Mouse (Mus musculus) hindbrain, postnatal 0 days (tissue): ENCODE measurements at regions not wholly inside any gene's neighbourhood (a gene's known extent, or its start where the extent isn't known, plus 50 kb on each side); places are given as distances from the start of the nearest gene placed in this dataset.

ENCODE experiments used
- ATAC-seq: fragments of 200-750 bp; cut with Nextera tagmentation; 2 replicates; pipeline ENCODE4 v1.8.0; 2017; ENCODE audit warnings: mild to moderate bottlenecking, moderate TSS enrichment, moderate library complexity
- DNase-seq: peaks from one replicate; pipeline ENCODE4 v3.0.0-alpha.2; 2015; ENCODE audit warnings: low spot score
- H3K27ac ChIP-seq: fragments of 300-500 bp; sonication (generic); 2 replicates; pipeline ENCODE4 v1.5.1; 2014; ENCODE audit warnings: mild to moderate bottlenecking
- H3K27me3 ChIP-seq: fragments of 300-500 bp; sonication (generic); 2 replicates; pipeline ENCODE4 v1.6.1; 2014; ENCODE audit warnings: low read length, mixed read lengths; ENCODE audit not compliant: insufficient read depth
- H3K36me3 ChIP-seq: fragments of 300-500 bp; sonication (generic); 2 replicates; pipeline ENCODE4 v1.6.1; 2014; ENCODE audit warnings: low read length, mixed read lengths; ENCODE audit not compliant: insufficient read depth
- H3K4me1 ChIP-seq: fragments of 300-500 bp; sonication (generic); 2 replicates; pipeline ENCODE4 v1.6.1; 2014; ENCODE audit warnings: antibody characterized with exemption, low read length, mixed read lengths; ENCODE audit not compliant: insufficient read depth
- H3K4me2 ChIP-seq: fragments of 300-500 bp; sonication (generic); 2 replicates; pipeline ENCODE4 v1.6.1; 2014; ENCODE audit warnings: low read depth, mild to moderate bottlenecking, low read length, moderate library complexity, mixed read lengths
- H3K4me3 ChIP-seq: fragments of 300-500 bp; sonication (generic); 2 replicates; pipeline ENCODE4 v1.5.1; 2014; ENCODE audit warnings: low read length
- H3K9ac ChIP-seq: fragments of 300-500 bp; sonication (generic); replicated peaks from 2 replicates; pipeline ENCODE4 v1.6.1; 2014; ENCODE audit warnings: mild to moderate bottlenecking, low read length, moderate library complexity, mixed read lengths
- H3K9me3 ChIP-seq: fragments of 300-500 bp; sonication (generic); 2 replicates; pipeline ENCODE4 v1.6.1; 2016; ENCODE audit warnings: low read length, mixed read lengths
- CTCF ChIP-seq: IDR thresholded peaks from 2 replicates; pipeline ENCODE4 v1.5.1; 2016; ENCODE audit warnings: antibody characterized with exemption, control low read depth, low read depth
- WGBS: fragments of 180-500 bp; shearing (Covaris S2); extraction: QIAGEN DNeasy Blood & Tissue Kit; methylation state at CpG from one replicate; pipeline ENCODE4 v1.1.7; 2014; 5-methylcytosine and 5-hydroxymethylcytosine counted together

DNA sequence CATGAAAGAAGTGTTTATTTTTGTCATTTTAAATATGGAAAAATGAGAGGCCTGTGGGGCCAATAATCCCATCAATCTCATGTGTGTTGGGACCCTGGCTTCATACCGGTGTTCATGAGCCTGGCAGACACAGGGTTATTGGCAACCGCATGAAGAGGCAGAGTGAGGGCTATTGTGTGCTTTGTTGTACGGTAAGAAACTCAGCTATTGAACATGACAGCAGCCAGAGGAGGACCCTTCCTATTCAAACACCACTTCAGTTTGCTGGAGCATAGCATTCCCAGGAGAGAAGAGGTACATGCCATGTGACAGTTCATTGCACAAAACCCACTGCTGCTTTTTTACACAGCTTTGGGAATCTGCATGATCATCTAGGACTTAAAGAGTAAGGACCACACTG, 953.0 kb upstream of the Tenm3 start:
- ATAC-seq (no peak), DNase-seq (no peak)
- WGBS: 21% methylated on average over 3 of the region's 3 CpGs
- no peak overlapping the region for H3K4me2 ChIP-seq
- no peak overlapping the region for H3K27ac ChIP-seq
- H3K4me1 ChIP-seq: no peaks in the 10 kb centered on the region
- H3K27me3 ChIP-seq: no peaks in the 10 kb centered on the region
- no peak for TF ChIP-seq CTCF
- H3K9me3 ChIP-seq: no peaks in the 10 kb centered on the region
- H3K36me3 ChIP-seq: no peaks in the 10 kb centered on the region
- H3K4me3 ChIP-seq: no peak overlapping the region
- H3K9ac ChIP-seq: no peak overlapping the region

DNA sequence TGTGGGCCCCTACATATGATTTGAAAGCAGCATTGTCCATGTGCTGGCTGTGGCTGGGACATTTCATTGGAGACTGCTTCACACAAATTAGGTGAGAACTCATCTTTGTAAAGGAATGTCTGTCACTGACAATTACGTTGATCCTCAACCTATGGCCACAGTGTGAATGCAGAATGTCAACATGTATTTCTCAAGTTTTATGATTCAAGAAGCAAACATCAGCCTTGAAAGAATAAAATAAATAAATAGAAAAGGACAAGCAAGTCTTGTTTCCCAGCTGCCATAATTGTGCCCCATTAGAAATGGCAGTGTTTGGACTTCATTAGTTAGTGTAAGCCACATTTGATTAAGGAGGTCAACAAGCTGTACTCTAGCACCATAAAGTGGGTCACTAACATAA, 950.7 kb upstream of the Tenm3 start:
- no peak for TF ChIP-seq CTCF
- H3K27ac ChIP-seq: no peak overlapping the region
- no peaks in the 10 kb centered on the region for H3K27me3 ChIP-seq
- H3K4me1 ChIP-seq: no peaks in the 10 kb centered on the region
- no peak overlapping the region for H3K4me2 ChIP-seq
- WGBS: 75% methylated on average over 1 of the region's 1 CpGs
- H3K36me3 ChIP-seq: no peaks in the 10 kb centered on the region
- H3K9me3 ChIP-seq: no peaks in the 10 kb centered on the region
- DNase-seq (no peak), ATAC-seq (no peak)
- H3K9ac ChIP-seq: no peak overlapping the region
- H3K4me3 ChIP-seq: no peak overlapping the region

DNA sequence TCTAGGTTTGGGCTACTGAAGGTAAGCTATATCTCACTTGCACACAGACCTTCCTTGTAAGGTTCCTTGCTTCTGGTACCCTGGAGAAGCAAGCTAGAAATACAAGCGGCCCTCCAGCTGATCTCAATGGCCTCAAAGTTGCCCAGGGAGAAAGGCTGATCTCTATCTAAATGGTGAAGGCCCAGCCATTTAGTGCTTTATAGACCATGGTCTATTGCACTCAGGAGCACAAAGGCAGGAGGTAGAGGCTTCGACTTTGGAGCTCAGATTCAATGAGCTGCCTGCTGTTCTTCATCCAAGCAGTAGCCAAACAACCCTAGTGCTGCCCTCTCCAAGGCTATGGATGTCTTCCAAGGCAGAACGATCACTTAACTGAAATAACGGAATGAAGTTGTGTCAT, 926.1 kb upstream of the Tenm3 start:
- H3K27ac ChIP-seq: no peak overlapping the region
- H3K36me3 ChIP-seq: no peaks in the 10 kb centered on the region
- no peak overlapping the region for H3K4me2 ChIP-seq
- DNase-seq: no peak
- H3K4me3 ChIP-seq: no peak overlapping the region
- no peaks in the 10 kb centered on the region for H3K4me1 ChIP-seq
- WGBS: 40% methylated on average over 4 of the region's 4 CpGs
- no peak for TF ChIP-seq CTCF
- H3K9ac ChIP-seq: no peak overlapping the region
- ATAC-seq: no peak
- no peaks in the 10 kb centered on the region for H3K27me3 ChIP-seq
- no peaks in the 10 kb centered on the region for H3K9me3 ChIP-seq

DNA sequence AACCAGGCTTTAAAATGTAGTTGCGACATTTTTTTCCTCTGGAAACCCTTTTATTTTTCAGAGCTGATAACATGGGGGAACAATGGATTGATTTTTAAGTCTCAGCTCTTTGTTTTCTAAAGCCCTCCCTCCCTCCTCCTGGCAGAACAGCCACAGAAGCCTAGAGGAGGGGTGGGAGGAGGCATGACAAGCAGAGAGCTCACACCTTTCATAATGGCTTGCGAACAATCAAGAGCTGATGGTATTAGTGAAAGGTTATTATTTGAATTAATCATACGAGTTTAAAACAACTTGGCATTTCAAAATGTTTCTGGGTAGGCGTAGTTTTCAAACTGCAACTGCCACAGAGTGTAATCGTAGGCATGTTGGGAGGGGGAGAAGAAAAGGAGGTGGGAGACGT, 894.3 kb upstream of the Tenm3 start:
- no peak overlapping the region for H3K4me2 ChIP-seq
- H3K4me3 ChIP-seq: no peak overlapping the region
- no peak overlapping the region for H3K27ac ChIP-seq
- H3K27me3 ChIP-seq: no peaks in the 10 kb centered on the region
- H3K9ac ChIP-seq: no peak overlapping the region
- H3K9me3 ChIP-seq: no peaks in the 10 kb centered on the region
- TF ChIP-seq CTCF: no peak
- no peak for ATAC-seq
- 66% methylated on average over 6 of the region's 6 CpGs for WGBS
- H3K4me1 ChIP-seq: no peaks in the 10 kb centered on the region
- H3K36me3 ChIP-seq: no peaks in the 10 kb centered on the region
- no peak for DNase-seq

DNA sequence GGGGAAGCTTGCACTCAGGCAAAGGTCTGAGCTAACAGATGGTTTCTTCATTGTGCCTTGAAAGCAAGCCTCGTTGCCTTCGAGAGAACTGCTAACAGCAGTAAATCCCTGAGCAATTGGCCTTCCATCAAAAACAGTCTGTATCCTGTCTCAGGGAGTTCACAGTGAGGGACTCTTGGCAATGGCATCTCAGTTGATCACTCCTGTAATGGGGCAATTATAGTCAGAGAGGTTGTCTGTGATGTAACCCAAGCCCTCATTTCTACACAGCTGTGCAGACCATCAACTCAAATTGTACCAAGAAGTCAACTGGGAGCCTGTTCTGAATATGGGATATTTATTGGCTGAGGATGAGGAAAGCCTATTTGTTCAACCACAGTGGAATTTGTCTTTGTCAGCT, 885.4 kb upstream of the Tenm3 start:
- TF ChIP-seq CTCF: no peak
- no peak for DNase-seq
- Histone ChIP-seq H3K27me3 (no peaks in the 10 kb centered on the region), H3K9me3 (no peaks in the 10 kb centered on the region), H3K4me1 (no peaks in the 10 kb centered on the region), H3K36me3 (no peaks in the 10 kb centered on the region), H3K27ac (no peak overlapping the region), H3K4me2 (no peak overlapping the region), H3K9ac (no peak overlapping the region), H3K4me3 (no peak overlapping the region)
- no peak for ATAC-seq
- WGBS: 43% methylated on average over 2 of the region's 2 CpGs

DNA sequence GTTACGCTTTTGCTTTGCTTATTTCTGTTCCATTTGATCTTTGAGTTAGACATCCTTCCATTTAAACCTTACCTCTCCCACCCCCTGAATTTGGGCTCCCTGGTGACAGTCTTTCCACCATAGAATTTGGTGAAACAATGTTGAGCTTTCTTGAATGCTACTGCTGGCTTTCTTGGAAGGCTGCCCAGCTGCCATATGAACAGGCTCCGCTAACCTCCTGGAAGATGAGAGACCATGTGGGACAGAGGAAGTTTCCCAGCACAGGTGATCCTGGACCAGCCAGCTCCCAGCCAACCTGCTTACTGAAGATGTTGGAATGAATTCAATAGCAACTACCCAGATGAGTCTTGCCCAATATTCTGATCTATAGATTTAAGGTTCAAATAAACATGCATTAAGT, 868.6 kb upstream of the Tenm3 start:
- ATAC-seq (no peak), DNase-seq (peak; percentile 50)
- Histone ChIP-seq H3K9me3 (no peaks in the 10 kb centered on the region), H3K4me2 (no peak overlapping the region), H3K36me3 (no peaks in the 10 kb centered on the region), H3K4me3 (no peak overlapping the region), H3K27ac (no peak overlapping the region), H3K27me3 (no peaks in the 10 kb centered on the region), H3K9ac (no peak overlapping the region), H3K4me1 (no peaks in the 10 kb centered on the region)
- 52% methylated on average over 2 of the region's 2 CpGs for WGBS
- TF ChIP-seq CTCF: no peak

DNA sequence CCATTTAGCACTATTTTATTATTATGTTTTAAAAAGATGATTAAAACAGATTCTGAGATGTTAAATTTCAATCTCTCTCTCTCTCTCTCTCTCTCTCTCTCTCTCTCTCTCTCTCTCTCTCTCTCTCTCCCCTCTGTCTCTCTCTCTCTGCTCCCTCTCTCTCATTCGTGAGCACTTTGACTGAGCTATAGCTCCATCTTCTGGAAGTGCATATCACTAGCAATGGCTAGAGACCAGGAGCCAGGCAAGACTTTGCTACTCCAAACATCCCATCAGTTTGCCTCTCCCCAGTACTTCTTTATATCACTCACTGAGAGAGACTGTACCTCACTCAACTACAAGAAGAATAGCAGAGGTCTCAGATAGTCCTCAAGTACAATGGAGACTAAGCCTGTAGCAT, 865.0 kb upstream of the Tenm3 start:
- Histone ChIP-seq H3K4me3 (no peak overlapping the region), H3K27ac (no peak overlapping the region), H3K9me3 (no peaks in the 10 kb centered on the region), H3K27me3 (no peaks in the 10 kb centered on the region), H3K36me3 (no peaks in the 10 kb centered on the region), H3K4me2 (no peak overlapping the region), H3K4me1 (no peaks in the 10 kb centered on the region), H3K9ac (no peak overlapping the region)
- WGBS: 5% methylated on average over 1 of the region's 1 CpGs
- DNase-seq (peak; percentile 36), ATAC-seq (no peak)
- peak; percentile 42 for TF ChIP-seq CTCF

DNA sequence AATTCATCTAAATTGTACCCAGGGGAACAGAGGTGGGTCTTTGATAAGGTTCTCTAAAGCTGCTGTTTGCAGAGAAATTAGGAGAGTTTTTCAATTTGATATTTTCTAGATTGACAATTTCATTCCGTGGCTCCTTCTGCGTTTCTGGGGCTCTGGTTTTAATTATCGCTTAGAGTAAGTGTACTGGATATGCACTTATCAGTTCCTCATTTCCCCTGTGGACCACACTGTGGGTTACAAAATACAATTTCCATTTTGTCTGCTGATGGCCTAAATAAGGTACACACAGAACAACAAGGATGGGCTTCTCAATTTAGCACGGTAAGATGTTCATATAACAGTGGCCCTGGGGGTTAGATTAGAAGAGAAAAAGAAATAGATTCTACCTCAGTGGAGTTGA, 855.3 kb upstream of the Tenm3 start:
- H3K4me1 ChIP-seq: no peaks in the 10 kb centered on the region
- H3K27me3 ChIP-seq: no peaks in the 10 kb centered on the region
- no peak for TF ChIP-seq CTCF
- H3K9ac ChIP-seq: no peak overlapping the region
- no peak for DNase-seq
- WGBS: 84% methylated on average over 4 of the region's 4 CpGs
- ATAC-seq: no peak
- H3K4me2 ChIP-seq: no peak overlapping the region
- H3K36me3 ChIP-seq: no peaks in the 10 kb centered on the region
- no peaks in the 10 kb centered on the region for H3K9me3 ChIP-seq
- no peak overlapping the region for H3K4me3 ChIP-seq
- H3K27ac ChIP-seq: no peak overlapping the region
